Mouse (Mus musculus): ENCODE measurements at regions not wholly inside any gene's neighbourhood (a gene's known extent, or its start where the extent isn't known, plus 50 kb on each side); places are given as distances from the start of the nearest gene placed in this dataset.
"Not testable (repeated sequence)": the region's sequence is repeated elsewhere in the genome, so short reads cannot be mapped to it uniquely, and the experiment has no call there.

- no peak for DNase-seq (ENCODE audit: low spot score)
Measured at GRCm38 (mm10) chr17:31732176-31732880, 54.7 kb downstream of the Cryaa start.

- DNase-seq (ENCODE audit: low spot score): no peak
Measured at GRCm38 (mm10) chr17:31734521-31734920, 56.9 kb downstream of the Cryaa start.

GRCm38 (mm10) chr17:31736716-31737115 lies 59.1 kb downstream of the Cryaa start:
- DNase-seq (ENCODE audit: low spot score): no peak

DNA sequence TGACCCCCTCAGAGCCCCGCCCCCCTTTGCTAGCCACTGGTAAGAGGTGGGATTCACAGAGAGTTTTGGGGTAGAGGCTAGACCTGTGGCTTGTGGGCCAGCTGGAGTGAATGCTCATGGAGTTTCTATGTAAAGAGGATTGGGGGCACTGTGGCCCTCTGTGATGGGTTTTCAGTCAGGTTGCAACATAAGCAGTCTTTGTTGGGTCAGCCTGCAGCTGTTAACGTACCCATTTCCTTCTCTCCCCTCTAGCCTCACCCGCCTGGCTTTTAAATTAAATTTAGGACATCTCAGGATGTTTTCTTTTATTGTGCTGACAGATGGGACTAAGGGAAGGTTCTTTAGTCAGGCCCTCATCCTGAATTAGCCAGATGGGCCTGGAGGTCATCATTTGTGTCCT lies 60.6 kb downstream of the Cryaa start:
- DNase-seq (ENCODE audit: low spot score): no peak

DNA sequence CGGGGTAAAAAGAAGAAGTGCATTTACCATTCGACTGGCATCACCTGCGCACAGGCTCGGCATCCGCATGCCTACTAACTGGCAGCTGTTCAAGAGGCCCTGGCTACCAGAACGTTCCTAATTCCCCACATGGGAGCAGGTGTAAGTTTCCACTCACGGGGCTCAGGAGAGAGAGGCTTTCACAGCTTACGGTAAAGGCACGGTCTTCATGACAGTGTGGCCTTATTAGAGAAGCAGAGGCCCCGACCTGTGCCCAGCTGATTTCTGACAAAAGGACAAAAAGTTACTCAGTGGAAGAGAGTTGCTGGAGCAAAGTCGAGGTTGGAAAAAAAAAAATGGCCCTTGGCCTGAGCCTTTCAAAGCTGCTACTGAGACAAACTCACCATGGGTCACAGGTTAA lies 62.0 kb downstream of the Cryaa start:
- DNase-seq (ENCODE audit: low spot score): no peak

GRCm38 (mm10) chr17:31740059-31740458 lies 62.5 kb downstream of the Cryaa start:
- no peak for DNase-seq (ENCODE audit: low spot score)

- no peak for DNase-seq (ENCODE audit: low spot score)
Measured at GRCm38 (mm10) chr17:31743656-31744055, 66.0 kb downstream of the Cryaa start.

GRCm38 (mm10) chr17:31746198-31747111 lies 68.8 kb downstream of the Cryaa start:
- DNase-seq (ENCODE audit: low spot score): peak; percentile 33

DNA sequence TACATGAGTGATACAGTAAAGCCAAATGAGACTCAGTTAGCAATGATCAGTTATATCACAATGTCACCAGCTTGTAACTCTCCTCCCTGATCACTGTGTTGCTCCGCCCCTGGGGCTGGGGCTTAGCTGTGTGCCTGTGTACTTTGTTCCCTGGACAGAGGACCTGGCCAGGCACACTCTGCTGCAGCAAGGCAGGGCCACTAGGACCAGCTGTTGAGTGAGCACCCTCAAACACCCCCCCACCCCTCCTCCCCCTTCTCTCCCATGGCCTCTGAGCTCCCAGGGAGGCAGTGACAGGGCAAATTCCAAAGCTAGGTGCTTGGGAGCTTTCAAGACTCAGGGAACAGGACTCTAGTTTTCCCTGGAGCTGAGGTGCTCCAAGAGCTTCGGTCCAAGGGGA lies 70.0 kb downstream of the Cryaa start:
- DNase-seq (ENCODE audit: low spot score): no peak

DNA sequence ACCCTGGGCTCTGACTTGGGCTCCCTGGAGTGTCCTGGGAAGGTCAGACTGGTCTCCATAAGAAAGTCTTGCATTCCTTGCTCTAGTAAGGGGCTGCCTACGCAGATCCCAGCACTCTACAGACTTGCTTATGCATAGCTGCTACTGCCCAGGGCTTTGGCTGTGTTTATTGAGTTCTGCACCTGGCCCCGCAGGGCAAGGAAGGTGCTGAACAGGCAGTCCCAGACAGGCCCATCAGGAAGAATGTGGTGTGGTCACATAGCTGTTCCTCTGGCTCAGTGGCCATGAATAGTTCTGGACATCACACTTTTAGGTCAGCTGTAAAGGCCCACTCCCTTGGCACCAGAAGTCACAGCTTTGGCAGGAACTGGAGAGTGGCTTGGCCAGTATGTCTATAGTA lies 70.6 kb downstream of the Cryaa start:
- no peak for DNase-seq (ENCODE audit: low spot score)

DNA sequence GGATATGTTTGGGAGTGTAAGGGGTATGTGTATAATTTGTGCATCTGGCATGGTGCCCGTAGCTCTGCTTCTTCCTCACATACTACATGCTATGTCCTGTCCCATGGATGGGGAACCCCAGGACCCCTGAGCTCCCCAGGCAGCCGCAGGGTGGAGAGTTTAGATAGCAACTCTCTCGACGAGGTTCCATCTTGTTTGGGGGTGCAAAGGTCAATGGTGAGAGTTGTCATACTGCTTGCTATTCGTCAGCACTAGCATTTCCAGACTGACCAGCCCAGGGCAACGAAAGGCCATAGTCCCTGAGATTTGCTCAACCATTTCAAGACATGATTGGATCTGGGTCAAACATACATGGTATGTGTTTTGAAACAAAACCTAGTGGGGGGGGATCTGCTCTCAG lies 71.4 kb downstream of the Cryaa start:
- no peak for DNase-seq (ENCODE audit: low spot score)

DNA sequence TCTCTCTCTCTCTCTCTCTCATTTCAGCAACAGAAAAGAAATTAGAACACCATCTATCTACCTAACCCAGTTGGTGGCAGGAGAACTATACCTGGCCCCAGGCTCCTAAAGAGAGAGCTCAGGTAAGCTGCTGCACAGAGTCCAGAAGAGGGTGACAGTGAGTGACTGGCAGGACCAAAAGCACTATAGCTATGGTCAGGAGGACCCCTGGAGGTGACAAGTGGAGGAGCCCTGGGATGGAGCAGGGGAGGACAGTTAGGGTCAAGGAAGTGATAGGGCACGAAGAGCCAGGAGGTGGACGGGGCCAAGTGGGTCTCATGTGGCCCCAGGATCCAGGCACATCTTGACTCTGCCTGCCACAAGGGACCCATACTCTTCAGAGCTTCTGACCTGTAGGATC lies 73.7 kb downstream of the Cryaa start:
- no peak for DNase-seq (ENCODE audit: low spot score)

- peak; percentile 34 for DNase-seq (ENCODE audit: low spot score)
Measured at GRCm38 (mm10) chr17:31753113-31753858, 75.7 kb downstream of the Cryaa start.

DNA sequence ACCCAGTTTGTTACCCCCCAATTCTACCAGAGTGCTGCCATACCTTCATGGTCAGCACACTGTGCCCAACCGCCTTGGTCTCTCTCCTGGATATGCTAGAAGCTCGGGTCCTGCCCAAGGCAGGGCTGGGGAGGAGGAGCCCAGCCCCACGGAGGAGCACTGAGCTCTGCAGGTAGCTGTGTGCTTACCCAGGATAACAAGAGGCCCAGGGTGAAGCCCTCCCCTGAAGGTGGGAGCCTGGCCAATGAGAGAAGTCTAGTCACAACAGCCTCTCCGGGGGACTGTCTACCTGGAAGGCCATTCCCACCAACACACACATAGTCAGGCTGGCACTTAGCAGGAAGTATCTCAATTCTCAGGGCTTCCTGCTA lies 76.2 kb downstream of the Cryaa start:
- DNase-seq (ENCODE audit: low spot score): no peak

DNA sequence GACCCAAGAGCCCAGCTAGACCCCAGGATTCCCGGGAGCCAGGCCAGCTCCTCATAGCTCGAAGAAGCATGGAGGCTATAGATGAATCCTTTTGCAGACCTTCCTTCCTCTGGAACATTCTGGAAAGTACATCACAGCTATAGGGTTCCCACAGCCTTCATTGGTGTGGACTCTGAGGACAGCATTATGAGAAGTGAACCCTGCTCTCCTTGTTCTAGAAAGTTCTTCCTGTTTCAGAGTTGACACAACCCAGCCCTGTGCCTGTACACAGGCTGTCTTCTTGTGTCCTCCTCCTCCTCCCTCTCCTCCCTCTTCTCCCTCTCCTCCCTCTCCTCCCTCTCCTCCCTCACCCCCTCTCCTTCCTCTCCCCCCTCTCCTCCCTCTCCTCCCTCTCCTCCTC lies 82.9 kb downstream of the Cryaa start:
- no peak for DNase-seq (ENCODE audit: low spot score)

DNA sequence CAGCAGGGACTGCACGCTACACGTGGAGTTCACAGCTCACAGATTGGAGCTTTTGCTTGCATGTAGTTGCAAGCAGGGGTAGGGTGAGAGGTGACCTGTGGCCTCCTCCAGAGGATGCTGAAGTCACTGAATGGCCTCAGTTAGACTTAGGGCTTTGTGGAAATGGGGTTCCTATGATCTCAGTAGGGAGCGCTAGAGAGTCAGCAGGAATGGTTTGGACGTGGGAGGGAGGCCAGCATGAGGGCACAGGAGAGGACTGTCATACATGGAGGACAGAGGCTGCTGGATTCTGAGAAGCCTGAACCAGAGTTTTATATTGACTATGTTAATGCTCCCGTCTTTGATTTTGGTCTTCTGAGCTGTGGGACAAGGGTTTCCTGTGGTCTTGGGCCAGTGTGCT lies 85.5 kb downstream of the Cryaa start:
- DNase-seq (ENCODE audit: low spot score): no peak

DNA sequence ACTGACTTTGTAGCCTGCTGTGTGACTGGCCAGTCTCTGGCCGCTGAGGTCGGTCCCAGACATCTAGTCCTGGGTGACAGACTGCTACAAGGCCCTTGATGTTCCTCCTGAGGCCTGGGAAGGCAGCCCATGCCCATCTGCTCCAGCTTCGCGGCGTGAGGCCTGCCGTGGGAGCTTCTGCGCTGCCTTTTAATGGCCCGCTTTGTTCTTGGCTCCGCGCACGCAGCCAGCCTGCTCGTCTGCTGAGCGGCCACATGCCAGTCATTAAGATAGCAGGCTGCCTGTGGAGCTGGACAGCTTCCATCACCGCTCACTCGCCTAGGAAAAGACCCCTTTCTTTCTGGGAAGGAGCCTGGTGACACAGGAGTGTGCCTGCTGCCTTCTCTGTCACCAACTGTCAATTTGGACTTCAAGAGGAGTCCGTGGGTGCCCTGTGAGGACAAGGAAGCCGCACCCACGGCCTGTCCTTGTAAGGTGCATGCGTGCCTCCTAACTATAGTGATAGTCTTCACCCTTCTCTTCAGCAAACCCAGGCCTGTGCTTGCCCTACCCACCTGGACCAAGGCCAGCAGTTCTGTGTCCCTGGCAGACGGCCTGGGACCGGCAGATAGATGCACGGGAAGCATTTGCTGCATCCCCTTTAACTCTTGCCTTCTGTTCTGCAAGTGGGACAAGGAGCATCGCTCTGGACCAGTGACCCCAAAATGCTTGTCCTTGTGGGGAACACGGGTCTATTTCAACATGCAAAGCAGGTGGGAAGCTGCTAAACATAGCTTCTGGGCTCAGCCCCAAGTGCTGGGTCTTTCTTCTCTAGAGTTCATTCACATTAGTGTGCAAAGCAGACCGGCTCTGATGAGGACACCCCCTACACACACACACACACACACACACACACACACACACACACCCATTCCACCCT lies 88.6 kb downstream of the Sik1 start:
- peak; percentile 70 for DNase-seq (ENCODE audit: low spot score)

GRCm38 (mm10) chr17:31772201-31772820 lies 83.3 kb downstream of the Sik1 start:
- no peak for DNase-seq (ENCODE audit: low spot score)

DNA sequence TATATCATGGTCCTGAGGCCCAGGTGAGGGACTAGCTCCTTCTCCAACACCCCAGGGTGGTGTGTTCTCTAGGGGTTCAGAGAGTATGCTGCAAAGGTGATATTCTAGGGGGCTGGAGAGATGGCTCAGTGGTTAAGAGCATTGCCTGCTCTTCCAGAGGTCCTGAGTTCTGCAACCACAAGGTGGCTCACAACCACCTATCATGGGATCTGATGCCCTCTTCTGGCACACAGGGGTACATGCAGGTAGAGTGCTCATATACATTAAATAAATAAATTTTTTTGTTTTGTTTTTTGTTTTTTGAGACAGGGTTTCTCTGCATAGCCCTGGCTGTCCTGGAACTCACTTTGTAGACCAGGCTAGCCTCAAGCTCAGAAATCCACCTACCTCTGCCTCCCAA lies 81.7 kb downstream of the Sik1 start:
- DNase-seq (ENCODE audit: low spot score): not testable (repeated sequence)

- no peak for DNase-seq (ENCODE audit: low spot score)
Measured at GRCm38 (mm10) chr17:31775037-31775436, 80.6 kb downstream of the Sik1 start.

DNA sequence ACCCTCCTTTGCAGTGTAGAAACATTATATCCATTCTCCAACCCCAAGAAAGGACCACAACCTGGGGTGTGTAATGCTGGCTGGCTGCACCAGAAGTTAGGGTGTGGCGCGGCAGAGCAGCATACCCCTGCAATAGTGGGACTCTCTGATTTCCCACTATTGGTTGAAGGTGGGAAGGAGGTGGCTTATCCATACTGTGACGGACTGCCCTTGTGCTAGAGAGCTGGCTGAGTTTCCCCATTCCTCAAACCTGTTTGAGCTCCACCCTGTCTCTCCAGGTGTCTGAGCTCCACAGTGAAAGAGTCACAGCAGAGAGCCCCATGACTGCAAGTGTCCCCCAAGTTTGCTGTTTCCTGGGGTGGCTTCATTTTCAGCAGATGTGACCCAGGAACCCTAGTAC lies 79.6 kb downstream of the Sik1 start:
- DNase-seq (ENCODE audit: low spot score): no peak

Measured in testis, postnatal 14 days (tissue).